Mouse (Mus musculus) A20 (cell line): ENCODE results near the gene Man1b1.
A peak's percentile ranks its signal among the peaks of the same experiment; 100 is the strongest.

ENCODE experiments used
- DNase-seq: peaks from one replicate; pipeline ENCODE4 v3.0.0-alpha.2; 2011; ENCODE audit warnings: low read depth, low spot score

Gene Man1b1

GRCm38 (mm10) chr2:25305587-25306359 lies 26.4 kb upstream of the Man1b1 start:
- DNase-seq, result no peak

- no peak for DNase-seq
Measured at GRCm38 (mm10) chr2:25310180-25310579, 22.0 kb upstream of the Man1b1 start.

GRCm38 (mm10) chr2:25310969-25311368 lies 21.2 kb upstream of the Man1b1 start:
- DNase-seq, result no peak

- DNase-seq, result no peak
Measured at GRCm38 (mm10) chr2:25311491-25311891, 20.6 kb upstream of the Man1b1 start.

GRCm38 (mm10) chr2:25318119-25318966 lies 13.8 kb upstream of the Man1b1 start:
- no peak for DNase-seq

- DNase-seq, result no peak
Measured at GRCm38 (mm10) chr2:25318971-25319773, 13.0 kb upstream of the Man1b1 start, which contains the start of gene Grin1. Gene Grin1, minus strand, starts transcription at chr2:25319187.

- DNase-seq, result no peak
Measured at GRCm38 (mm10) chr2:25320084-25320483, 12.1 kb upstream of the Man1b1 start.

- no peak for DNase-seq
Measured at GRCm38 (mm10) chr2:25326036-25326435, 6.1 kb upstream of the Man1b1 start.

GRCm38 (mm10) chr2:25328440-25328839 lies 3.7 kb upstream of the Man1b1 start:
- peak; percentile 59 for DNase-seq

GRCm38 (mm10) chr2:25331470-25331869 lies 668 bp upstream of the Man1b1 start:
- DNase-seq, result peak; percentile 35

GRCm38 (mm10) chr2:25333569-25333968 lies 1.4 kb downstream of the Man1b1 start:
- DNase-seq, result no peak

- DNase-seq, result peak; percentile 93
Measured at GRCm38 (mm10) chr2:25338303-25338702, 6.2 kb downstream of the Man1b1 start.

GRCm38 (mm10) chr2:25348162-25348561 lies 16.0 kb downstream of the Man1b1 start:
- no peak for DNase-seq

- DNase-seq, result no peak
Measured at GRCm38 (mm10) chr2:25349499-25349898, 17.4 kb downstream of the Man1b1 start.

- DNase-seq, result no peak
Measured at GRCm38 (mm10) chr2:25350701-25351100, 18.6 kb downstream of the Man1b1 start.

- no peak for DNase-seq
Measured at GRCm38 (mm10) chr2:25354211-25354610, 22.1 kb downstream of the Man1b1 start.

GRCm38 (mm10) chr2:25355419-25356066 lies 23.4 kb downstream of the Man1b1 start:
- DNase-seq, result no peak

GRCm38 (mm10) chr2:25356208-25357079 lies 24.3 kb downstream of the Man1b1 start, which contains the start of gene Dpp7:
Gene Dpp7, minus strand, starts transcription at chr2:25356359.
- peak; percentile 85 for DNase-seq

- no peak for DNase-seq
Measured at GRCm38 (mm10) chr2:25359848-25360247, 27.7 kb downstream of the Man1b1 start.

GRCm38 (mm10) chr2:25363478-25364178 lies 31.5 kb downstream of the Man1b1 start:
- no peak for DNase-seq
